Mouse (Mus musculus) testis, adult 2 months (tissue): Measurements from ENCODE around the gene Siglecg.

Source experiments
- CTCF ChIP-seq: fragments of 200-500 bp; IDR thresholded peaks from 2 replicates; pipeline ENCODE4 v1.5.1; 2012; ENCODE audit warnings: low read depth, mild to moderate bottlenecking, inconsistent platforms, low read length, moderate library complexity; ENCODE audit not compliant: control insufficient read depth, insufficient read depth, insufficient replicate concordance
- POLR2A ChIP-seq: fragments of 200-500 bp; IDR thresholded peaks from 2 replicates; pipeline ENCODE4 v1.6.1; 2012; ENCODE audit warnings: low read depth, mild to moderate bottlenecking, inconsistent platforms, low read length, moderate library complexity; ENCODE audit not compliant: control insufficient read depth

DNA sequence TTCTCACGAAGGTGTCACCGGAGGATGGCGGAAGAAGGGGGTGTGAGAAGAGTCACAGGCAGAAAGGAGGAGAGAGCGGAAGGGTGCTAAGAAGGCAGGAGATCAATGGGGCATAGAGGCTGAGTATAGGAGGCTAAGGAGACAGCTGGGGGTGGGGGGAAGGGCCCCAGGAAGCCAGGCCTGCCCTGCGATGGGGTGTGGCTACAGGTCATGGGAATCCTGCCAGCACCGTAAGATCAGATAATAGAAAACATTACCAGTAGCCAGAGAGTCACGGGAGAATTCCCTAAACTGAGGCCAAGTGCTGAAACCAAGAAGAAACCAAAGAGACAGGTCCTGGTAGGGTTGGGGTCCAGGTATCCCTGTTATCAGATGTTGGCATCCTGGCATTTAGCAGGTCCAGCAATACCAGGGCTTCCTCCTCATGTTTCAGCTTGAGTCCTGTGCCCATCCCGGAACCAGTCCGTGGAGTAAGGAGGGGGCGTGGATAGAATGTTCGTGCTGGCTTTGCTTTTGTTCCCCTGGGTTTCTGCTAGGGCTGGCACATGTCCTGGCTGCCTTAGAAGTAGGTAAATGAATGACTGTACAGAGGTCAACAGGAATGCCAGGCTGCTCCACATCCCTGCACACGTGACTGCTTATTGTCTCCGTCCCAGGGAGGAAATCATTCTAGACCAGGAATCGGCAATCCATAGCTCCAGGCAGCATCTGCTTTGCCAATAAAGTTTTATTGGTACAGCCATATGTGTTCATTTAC, 45.8 kb downstream of the Siglecg start:
- TF ChIP-seq CTCF: no peak
- TF ChIP-seq POLR2A: no peak
